Mouse (Mus musculus) ovary, adult 2 months (tissue): ENCODE measurements around the gene Jarid2. TPM values are rescaled to one million over a fixed set of nuclear protein-coding genes. Genes with fewer than 3 reads are reported as not detected.

ENCODE experiments used
- polyA plus RNA-seq: library from polyadenylated mRNA; depleted of rRNA; stranded (reverse); fragments of >200 nt; gene quantifications from 2 replicates; pipeline ENCODE4 v1.2.3, GENCODE M21; 2012; rRNA removed

Jarid2 gene
- polyA plus RNA-seq = 13.5 and 13.7 TPM in 2 replicates

DNA sequence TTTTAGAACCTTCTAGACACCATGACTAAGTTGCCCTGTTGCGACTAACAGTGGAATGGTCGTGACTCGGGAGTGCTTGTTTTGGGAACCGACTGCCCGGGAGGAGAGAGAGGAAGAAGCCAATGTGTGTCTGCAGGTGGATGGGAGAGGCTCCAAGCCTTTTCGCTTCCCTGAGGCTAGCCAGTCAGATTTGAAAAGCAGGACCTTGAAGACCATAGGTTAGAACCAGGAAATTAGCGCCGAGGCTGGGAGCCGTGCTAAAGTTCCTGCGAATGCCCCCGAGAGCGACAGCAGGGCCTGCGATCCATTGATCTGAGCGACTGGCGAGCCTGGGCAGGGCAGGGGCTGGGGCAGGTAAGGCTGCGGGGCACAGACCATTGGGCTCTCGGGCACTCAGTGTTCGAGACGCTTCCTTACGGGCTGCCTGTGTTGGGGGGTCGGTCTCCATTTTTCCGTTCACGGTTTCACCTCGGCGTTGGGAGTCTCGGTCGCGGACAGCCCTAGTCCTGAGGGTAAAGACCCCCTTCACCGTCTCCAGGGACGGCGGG, at the start of gene Jarid2:
Jarid2 (plus strand) TSS at position 51 of the 548 bp plus-strand sequence.

